Mouse (Mus musculus) E14TG2a.4 (cell line): ENCODE data around the gene Mdga2.

ENCODE experiments used
- CTCF ChIP-seq: conservative IDR thresholded peaks from 2 replicates; pipeline ENCODE4 v1.5.1; 2014; ENCODE audit warnings: low read length
- NANOG ChIP-seq: IDR thresholded peaks from 2 replicates; pipeline ENCODE4 v1.6.1; 2014; ENCODE audit warnings: borderline replicate concordance, low read length, mixed read lengths
- POU5F1 ChIP-seq: IDR thresholded peaks from 2 replicates; pipeline ENCODE4 v1.6.1; 2014; ENCODE audit warnings: low read length, borderline replicate concordance

DNA sequence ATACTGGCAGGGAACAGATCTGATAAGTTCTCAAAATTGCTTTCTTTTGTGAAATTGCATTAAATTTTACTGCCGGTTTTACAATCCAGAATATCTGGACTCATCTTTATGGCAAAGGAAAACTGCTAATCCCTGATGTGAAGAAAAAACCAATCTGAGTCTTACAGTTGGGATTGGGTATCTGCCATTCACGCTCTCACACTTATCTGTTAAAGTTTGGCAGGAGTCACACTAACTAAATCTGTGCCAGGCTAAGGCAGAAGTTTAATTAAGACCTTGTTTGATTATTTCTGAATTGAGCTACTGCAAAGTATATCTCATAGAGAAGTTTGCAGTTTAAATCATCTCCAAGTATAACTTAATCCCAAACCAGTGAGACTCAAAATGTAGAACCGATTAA is 82.2 kb downstream of the Mdga2 start:
- no peak for TF ChIP-seq CTCF
- TF ChIP-seq NANOG = no peak
- no peak for TF ChIP-seq POU5F1
